ENCODE assay signal across 12 mouse cellular contexts in genomic region chr15:77081454-77081853, GRCm38 (mm10). TPM values are rescaled to one million over a fixed set of nuclear protein-coding genes. Genes with fewer than 3 reads are reported as not detected.
DNase-seq lines count a peak whose midpoint lies in the region; ATAC-seq and TF ChIP-seq lines count a peak whose summit lies in the region.
"Had no signal": no experiment of that assay in that cellular context is flagged by ENCODE, and none has a peak within 500 bp of the region (broad histone marks: within the 10 kb centered on the region; RNA-seq: fewer than 3 reads in every experiment).

No protein-coding gene starts in this region.

- TF ChIP-seq CTCF in cerebellum, adult 2 months (IDR thresholded peaks at IDR 0.05; ENCODE audit: borderline replicate concordance, insufficient read depth, low read depth, low read length) = peak; percentile 29; the same call in 1 of the 2 replicates
- TF ChIP-seq CTCF in stomach, postnatal 0 days (IDR thresholded peaks at IDR 0.05; ENCODE audit: low read depth) = peak; percentile 38; the same call in 1 of the 2 replicates

- H3K27me3 ChIP-seq in cerebellum, adult 2 months (ENCODE audit: control insufficient read depth, insufficient read depth, low read length) = no peaks in the 10 kb centered on the region
- no peaks in the 10 kb centered on the region for H3K27me3 ChIP-seq in hindbrain, embryonic 15.5 days
- H3K27me3 ChIP-seq in hindbrain, embryonic 14.5 days (ENCODE audit: control insufficient read depth, insufficient read depth, low read length) = no peaks in the 10 kb centered on the region
- no peaks in the 10 kb centered on the region for H3K27me3 ChIP-seq in stomach, postnatal 0 days (ENCODE audit: control insufficient read depth, insufficient read depth, low read length)

- H3K4me3 ChIP-seq in cerebellum, adult 2 months (replicated peaks; ENCODE audit: insufficient read depth, low read depth, low read length) = no peak overlapping the region
- no peak overlapping the region for H3K4me3 ChIP-seq in hindbrain, embryonic 15.5 days
- no peak overlapping the region for H3K4me3 ChIP-seq in hindbrain, embryonic 14.5 days (replicated peaks; ENCODE audit: low read length)
- no peak overlapping the region for H3K4me3 ChIP-seq in stomach, postnatal 0 days (ENCODE audit: low read depth, low read length)

- H3K9me3 ChIP-seq in hindbrain, embryonic 15.5 days = no peaks in the 10 kb centered on the region
- H3K9me3 ChIP-seq in hindbrain, embryonic 14.5 days (ENCODE audit: control insufficient read depth, low read length) = no peaks in the 10 kb centered on the region
- no peaks in the 10 kb centered on the region for H3K9me3 ChIP-seq in stomach, postnatal 0 days (ENCODE audit: control insufficient read depth, low read length)
- H3K9me3 ChIP-seq: G1E had no signal

- DNase-seq in cerebellum, adult 2 months = peak; percentile 29 to 32
- DNase-seq in cerebellum, postnatal 36 days = no peak
- no peak for DNase-seq in hindbrain, embryonic 14.5 days (ENCODE audit: low spot score)
- peak; percentile 73 for DNase-seq in ovary, adult 18-20 months (ENCODE audit: low spot score)
- DNase-seq in ovary, postnatal 10 days (ENCODE audit: low spot score) = no peak
- DNase-seq in stomach, postnatal 0 days (ENCODE audit: low spot score) = no peak
- DNase-seq in lung, postnatal 25 days (ENCODE audit: low spot score) = no peak
- DNase-seq: kidney, adult 2 months; right cerebral cortex, adult 18-20 months had no signal

- no peak for TF ChIP-seq POLR2A in cerebellum, adult 2 months (IDR thresholded peaks at IDR 0.05; ENCODE audit: borderline replicate concordance, insufficient read depth, low read length)

- peaks cover 58% of the 10 kb centered on the region for H3K36me3 ChIP-seq in hindbrain, embryonic 15.5 days
- peaks cover 91% of the 10 kb centered on the region for H3K36me3 ChIP-seq in hindbrain, embryonic 14.5 days (replicated peaks; ENCODE audit: control insufficient read depth, insufficient read depth)
- peaks cover 18% of the 10 kb centered on the region for H3K36me3 ChIP-seq in stomach, postnatal 0 days (ENCODE audit: control insufficient read depth, insufficient read depth, low read length)
- H3K36me3 ChIP-seq: G1E had no signal

- no peak overlapping the region for H3K9ac ChIP-seq in hindbrain, embryonic 15.5 days
- no peak overlapping the region for H3K9ac ChIP-seq in hindbrain, embryonic 14.5 days
- H3K9ac ChIP-seq in stomach, postnatal 0 days (ENCODE audit: low read length) = no peak overlapping the region

- ATAC-seq in hindbrain, embryonic 15.5 days (ENCODE audit: low FRiP score, low read depth) = no peak
- ATAC-seq in hindbrain, embryonic 14.5 days (ENCODE audit: low FRiP score) = no peak
- no peak for ATAC-seq in stomach, postnatal 0 days (ENCODE audit: low FRiP score, low TSS enrichment)

- WGBS in cerebellum, adult 2 months = 33% methylated on average over 5 of the region's 5 CpGs
- WGBS in hindbrain, embryonic 15.5 days = 89% methylated on average over 5 of the region's 5 CpGs
- 84% methylated on average over 5 of the region's 5 CpGs for WGBS in hindbrain, embryonic 14.5 days
- 79% methylated on average over 5 of the region's 5 CpGs for WGBS in stomach, postnatal 0 days

- no peak for TF ChIP-seq EP300 in stomach, postnatal 0 days (optimal IDR thresholded peaks at IDR 0.05)

- no peak overlapping the region for H3K4me2 ChIP-seq in hindbrain, embryonic 15.5 days
- no peak overlapping the region for H3K4me2 ChIP-seq in hindbrain, embryonic 14.5 days (replicated peaks)
- H3K4me2 ChIP-seq in stomach, postnatal 0 days (replicated peaks; ENCODE audit: low read depth) = no peak overlapping the region

- H3K27ac ChIP-seq in cerebellum, adult 2 months (ENCODE audit: insufficient read depth, low read length) = no peak overlapping the region
- H3K27ac ChIP-seq in hindbrain, embryonic 15.5 days (replicated peaks) = 0 out of 2 replicates have a peak overlapping the region, but pooled peaks have one; percentile 16
- no peak overlapping the region for H3K27ac ChIP-seq in hindbrain, embryonic 14.5 days
- no peak overlapping the region for H3K27ac ChIP-seq in stomach, postnatal 0 days (replicated peaks)

- H3K4me1 ChIP-seq in cerebellum, adult 2 months (ENCODE audit: control insufficient read depth, insufficient read depth, low read length) = peaks cover 24% of the 10 kb centered on the region
- peaks cover 12% of the 10 kb centered on the region for H3K4me1 ChIP-seq in hindbrain, embryonic 15.5 days (replicated peaks)
- no peaks in the 10 kb centered on the region for H3K4me1 ChIP-seq in hindbrain, embryonic 14.5 days (replicated peaks; ENCODE audit: control insufficient read depth, insufficient read depth, low read length)
- no peaks in the 10 kb centered on the region for H3K4me1 ChIP-seq in stomach, postnatal 0 days (replicated peaks; ENCODE audit: control insufficient read depth, insufficient read depth)

RNA-seq across cellular contexts. Expression of gene Mb, which starts 31.0 kb away (rescaled TPM):
- polyA plus RNA-seq in cerebellum, adult 2 months (2012; rRNA removed) = 0.59 and 0.93 TPM in 2 replicates
- polyA plus RNA-seq in hindbrain, embryonic 15.5 days (2015; fragmentation: Nextera tagmentation; extraction: Ambion mirVana) = 0.37 and 0.48 TPM in 2 replicates
- 0.51 and 0.55 TPM in 2 replicates for polyA plus RNA-seq in hindbrain, embryonic 14.5 days (2014; fragmentation: Nextera tagmentation; extraction: Ambion mirVana)
- 0.91 and 1.1 TPM in 2 replicates for polyA plus RNA-seq in stomach, postnatal 0 days (2015; fragmentation: Nextera tagmentation; extraction: Ambion mirVana)
- polyA plus RNA-seq: G1E; liver, adult 2 months had no signal

RNA-seq across cellular contexts. Expression of gene Apol6, which starts 36.9 kb away (rescaled TPM):
- polyA plus RNA-seq in cerebellum, adult 2 months (2012; rRNA removed) = 0.30 and 0.49 TPM in 2 replicates
- not detected in 2 replicates for polyA plus RNA-seq in hindbrain, embryonic 15.5 days (2015; fragmentation: Nextera tagmentation; extraction: Ambion mirVana)
- not detected in 2 replicates for polyA plus RNA-seq in hindbrain, embryonic 14.5 days (2014; fragmentation: Nextera tagmentation; extraction: Ambion mirVana)
- 0.25 and 0.51 TPM in 2 replicates for polyA plus RNA-seq in stomach, postnatal 0 days (2015; fragmentation: Nextera tagmentation; extraction: Ambion mirVana)
- polyA plus RNA-seq: G1E; liver, adult 2 months had no signal

Comparison
In these comparisons a context has a peak if more than half of its experiments do, and no peak if none do; other contexts are left out.
1. DNase-seq: peak in cerebellum, adult 2 months (2 of 2) and ovary, adult 18-20 months (single experiment); none in cerebellum, postnatal 36 days (0 of 2), hindbrain, embryonic 14.5 days (single experiment), ovary, postnatal 10 days (single experiment), stomach, postnatal 0 days (single experiment) and lung, postnatal 25 days (single experiment).